Mouse (Mus musculus) testis, postnatal 14 days (tissue): ENCODE measurements around the gene Lrrc18.

Source experiments
- DNase-seq: peaks from one replicate; pipeline ENCODE4 v3.0.0; 2021; ENCODE audit warnings: low spot score

The Lrrc18 gene

GRCm38 (mm10) chr14:32991082-32991481, at the start of gene Lrrc18:
TSS of gene Lrrc18 (plus strand) at chr14:32991382.
- DNase-seq: no peak

- no peak for DNase-seq
Observed at GRCm38 (mm10) chr14:32947512-32947911, 43.7 kb upstream of the Lrrc18 start.

- DNase-seq: peak; percentile 25
Observed at GRCm38 (mm10) chr14:32950312-32951301, 40.6 kb upstream of the Lrrc18 start.

DNA sequence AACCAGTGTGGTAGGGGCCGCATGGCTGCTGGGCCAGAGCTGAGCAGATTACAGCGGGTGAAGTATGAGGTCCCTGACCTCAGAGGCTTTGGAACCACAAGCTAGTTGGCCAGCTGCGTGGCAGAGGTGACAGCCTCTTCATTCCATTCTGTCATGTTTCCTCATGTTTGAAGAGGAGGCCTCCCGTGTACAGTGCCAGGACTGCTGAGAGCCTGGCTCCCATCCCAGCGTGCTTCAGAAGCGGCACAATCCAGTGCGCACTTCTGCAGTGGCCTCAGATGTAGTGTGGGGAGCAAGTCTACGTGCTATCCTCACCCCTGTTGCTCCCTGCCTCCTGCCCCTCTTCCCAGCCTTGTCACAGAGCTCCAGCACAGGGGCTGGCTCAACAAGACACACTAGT, 34.7 kb upstream of the Lrrc18 start:
- DNase-seq: no peak

GRCm38 (mm10) chr14:32958671-32959070, 32.5 kb upstream of the Lrrc18 start:
- no peak for DNase-seq

DNA sequence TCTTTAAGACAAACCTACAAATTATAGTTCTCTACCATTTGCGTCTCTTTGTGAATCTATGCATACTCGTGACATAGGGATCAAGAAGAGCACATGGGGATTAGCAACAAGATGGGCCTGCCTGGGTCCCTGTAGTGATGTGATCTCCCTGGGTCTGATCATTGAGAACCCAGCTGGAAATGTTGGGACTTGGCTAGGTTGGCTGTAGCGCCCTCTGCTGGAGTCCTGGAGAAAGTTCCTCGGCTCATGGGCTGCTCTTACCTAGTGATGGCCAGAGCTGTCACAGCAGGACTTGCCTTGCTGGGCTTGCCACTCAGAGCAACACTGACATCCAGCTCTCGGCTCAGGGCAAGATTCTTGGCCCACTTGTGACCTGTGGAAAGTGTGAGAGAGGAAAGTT, 30.7 kb upstream of the Lrrc18 start:
- DNase-seq: peak; percentile 32

- DNase-seq: no peak
Observed at GRCm38 (mm10) chr14:32964742-32965141, 26.4 kb upstream of the Lrrc18 start.

DNA sequence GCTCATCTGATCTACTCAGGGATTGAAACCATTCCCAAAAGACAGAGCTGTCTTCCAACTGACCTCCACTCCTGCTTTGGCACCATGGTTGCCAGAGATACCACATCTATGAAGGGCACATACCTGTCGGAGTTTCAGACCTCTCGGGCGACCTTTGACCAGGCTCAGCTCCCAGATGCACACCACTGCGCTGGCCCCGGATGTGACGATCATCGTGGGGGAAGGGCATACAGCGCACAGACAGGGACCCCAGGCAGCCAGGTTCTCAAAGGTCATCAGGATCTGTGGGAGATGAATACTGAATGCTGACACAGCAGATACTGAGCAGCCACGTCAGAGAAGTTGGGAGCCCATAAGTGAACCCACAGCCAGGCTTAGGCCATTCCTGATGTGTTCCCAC, 20.5 kb upstream of the Lrrc18 start:
- DNase-seq: no peak

DNA sequence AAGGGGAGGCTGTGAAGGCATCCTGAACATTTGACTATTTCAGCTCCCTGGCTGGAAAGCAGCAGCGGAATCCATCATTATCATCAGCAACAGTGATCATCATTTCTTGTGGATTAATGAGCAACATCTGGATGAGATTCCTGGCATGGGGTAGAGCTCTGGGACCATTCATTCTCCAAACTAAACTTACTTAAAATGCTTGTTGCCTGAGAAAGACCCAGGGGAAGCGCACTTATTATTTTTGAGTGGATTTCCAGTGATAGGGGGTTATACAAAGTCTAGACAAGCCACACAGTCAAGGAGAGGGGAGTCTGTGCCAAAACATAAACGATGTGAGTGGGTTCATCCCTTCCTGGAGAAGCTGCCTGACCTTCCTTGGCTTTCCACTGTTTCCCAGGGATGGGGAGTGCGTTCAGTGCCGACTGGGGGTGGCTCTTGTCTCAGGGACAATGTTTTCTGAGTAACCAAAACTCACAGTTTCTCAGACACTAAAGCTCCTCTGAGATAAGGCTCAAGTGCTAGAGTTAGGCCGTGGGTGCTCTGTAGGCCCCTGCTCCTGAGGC, 6.9 kb upstream of the Lrrc18 start:
- no peak for DNase-seq

GRCm38 (mm10) chr14:32986659-32987058, 4.5 kb upstream of the Lrrc18 start:
- DNase-seq: no peak

GRCm38 (mm10) chr14:32994954-32995636, 3.9 kb downstream of the Lrrc18 start:
- no peak for DNase-seq

DNA sequence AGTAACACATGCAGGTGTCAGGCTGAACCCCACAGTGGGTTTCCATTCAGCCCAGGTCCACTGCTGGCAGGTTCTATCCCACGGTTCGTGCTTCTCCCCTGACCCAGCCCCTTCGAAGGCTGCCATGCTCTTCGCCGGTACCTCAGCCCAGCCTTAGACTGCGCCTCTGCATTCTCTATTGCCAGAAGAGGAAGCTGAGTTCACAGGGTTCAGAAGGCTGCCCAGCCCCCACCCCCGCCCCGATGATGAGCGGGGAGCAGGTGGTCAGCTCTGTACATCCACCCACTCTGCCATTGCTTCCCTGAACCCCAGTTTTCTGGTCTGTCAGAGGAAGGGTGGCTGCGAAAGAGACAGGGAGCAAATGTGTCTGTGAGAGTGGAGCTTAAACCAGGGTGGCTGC, 8.3 kb downstream of the Lrrc18 start:
- no peak for DNase-seq

GRCm38 (mm10) chr14:33000112-33000979, 9.2 kb downstream of the Lrrc18 start:
- no peak for DNase-seq

- no peak for DNase-seq
Observed at GRCm38 (mm10) chr14:33005114-33005513, 13.9 kb downstream of the Lrrc18 start.

DNA sequence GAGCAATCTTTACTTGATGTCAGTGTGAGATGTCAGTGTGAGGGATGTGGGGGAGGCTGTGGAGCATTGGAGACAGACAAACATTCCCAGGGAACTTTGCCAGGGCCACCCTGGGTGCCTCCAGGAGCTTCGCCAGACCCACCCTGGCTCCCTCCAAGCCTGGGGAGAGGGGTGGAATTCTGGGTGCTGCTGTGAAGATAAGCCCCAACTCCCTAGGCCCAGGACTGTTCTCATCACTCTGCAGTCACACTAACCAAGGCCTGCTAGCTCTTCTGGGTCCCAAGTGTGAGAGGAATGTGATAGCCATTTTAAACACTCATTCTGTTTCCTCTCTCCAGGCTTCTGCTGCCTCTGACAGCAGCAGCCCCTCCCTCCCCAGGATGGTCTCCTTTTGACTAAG, 16.5 kb downstream of the Lrrc18 start:
- no peak for DNase-seq

DNA sequence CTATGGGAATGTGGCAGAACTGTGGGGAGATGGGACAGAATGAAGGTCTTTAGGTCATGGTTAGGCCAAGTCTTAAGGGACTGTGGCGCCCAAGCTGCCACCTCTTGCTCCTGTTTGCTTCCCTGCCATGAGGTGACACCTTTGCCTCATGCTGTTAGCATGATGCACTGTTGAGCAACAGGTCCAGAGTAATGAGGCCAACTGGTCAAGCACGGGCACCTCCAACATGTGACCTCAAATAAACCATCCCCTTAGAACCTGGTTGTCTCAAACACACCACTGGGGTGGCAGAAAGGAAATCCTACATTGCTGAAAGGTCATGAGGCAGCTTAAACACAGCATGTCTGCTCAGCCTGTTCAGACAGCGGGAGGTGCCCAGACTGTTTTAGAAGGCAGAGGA, 27.9 kb downstream of the Lrrc18 start:
- DNase-seq: no peak

- DNase-seq: no peak
Observed at GRCm38 (mm10) chr14:33019606-33020005, 28.4 kb downstream of the Lrrc18 start.

DNA sequence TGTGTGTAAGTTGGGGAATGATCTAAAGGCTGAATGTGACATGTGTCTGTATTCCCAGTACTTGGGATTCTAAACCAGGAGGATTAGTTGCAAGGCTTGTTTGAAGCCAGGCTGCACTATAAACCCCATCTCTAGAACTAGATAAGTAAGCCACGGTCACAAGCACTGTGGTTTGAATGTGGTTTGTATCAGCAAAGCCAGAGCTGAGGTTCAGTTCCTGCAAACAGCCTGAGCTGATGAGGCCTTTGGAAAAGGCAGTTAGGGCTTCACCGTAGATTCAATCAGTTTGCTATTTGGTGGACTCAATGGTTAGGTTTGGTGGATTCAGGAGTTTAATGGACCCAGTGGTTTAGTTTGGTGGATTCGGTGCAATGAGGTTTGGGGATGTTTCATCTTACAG, 39.7 kb downstream of the Lrrc18 start:
- no peak for DNase-seq

- DNase-seq: no peak
Observed at GRCm38 (mm10) chr14:33033424-33033823, 42.2 kb downstream of the Lrrc18 start.

DNA sequence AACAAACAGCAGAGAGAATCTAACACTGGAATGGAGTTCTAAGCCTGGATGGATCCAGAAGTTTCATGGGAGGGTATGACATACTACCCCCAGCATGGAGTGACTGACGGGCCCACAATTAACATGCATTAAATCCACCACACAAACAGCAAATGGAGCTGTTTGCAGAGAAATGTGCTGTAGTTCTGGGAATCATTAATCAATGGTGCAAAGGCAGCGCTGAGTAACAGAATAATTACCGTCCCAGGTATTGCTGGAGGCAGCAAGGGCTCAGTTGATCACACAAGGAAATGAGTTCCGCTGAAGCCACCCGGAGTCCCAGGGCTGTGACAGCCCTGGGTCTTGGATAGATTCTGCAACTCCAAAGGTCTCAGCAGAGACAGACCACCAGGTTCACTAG, 44.2 kb downstream of the Lrrc18 start:
- DNase-seq: no peak

DNA sequence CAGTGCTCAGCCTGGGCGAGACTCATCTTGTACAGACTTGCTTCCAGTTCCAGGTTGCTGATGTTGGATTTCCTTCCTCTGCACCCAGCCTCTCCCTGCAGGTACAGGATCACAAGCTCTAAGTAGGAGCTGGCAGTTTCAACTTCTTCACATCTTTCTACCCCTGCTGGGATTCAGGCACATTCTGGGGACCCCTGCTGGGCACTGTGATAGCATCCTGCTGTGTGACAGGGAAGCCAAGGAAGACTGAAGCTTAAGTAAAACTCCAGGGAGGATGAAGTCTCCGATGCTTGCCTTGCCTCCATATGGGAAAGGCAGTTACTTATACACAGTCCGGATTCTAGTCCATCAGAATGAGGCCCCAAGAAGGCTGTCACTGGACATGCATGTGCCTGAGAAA, 45.6 kb downstream of the Lrrc18 start:
- DNase-seq: no peak

DNA sequence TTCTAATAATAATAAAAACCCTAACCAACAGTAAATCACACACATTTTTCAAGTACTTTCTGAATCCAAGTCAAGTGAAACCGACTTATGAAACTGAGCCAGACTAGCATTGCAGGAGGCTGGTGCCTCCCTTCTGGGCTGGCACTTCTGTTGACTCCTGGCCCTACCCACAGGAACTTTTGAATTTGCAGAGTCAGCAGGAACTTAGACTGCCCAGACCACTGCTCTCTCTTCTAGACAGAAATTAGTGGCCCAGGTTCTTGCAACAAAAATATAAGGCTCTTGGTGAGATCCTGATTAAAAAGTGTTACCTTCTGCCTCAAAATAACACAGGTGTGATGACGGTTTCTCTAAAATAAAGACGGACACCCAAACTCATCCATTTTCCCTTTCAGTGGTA, 54.0 kb downstream of the Lrrc18 start:
- DNase-seq: no peak
